Mouse (Mus musculus) heart, embryonic 13.5 days (tissue): ENCODE results near the gene Sympk. TPM values are rescaled to one million over a fixed set of nuclear protein-coding genes. Genes with fewer than 3 reads are reported as not detected.

ENCODE experiments used
- ATAC-seq: fragments of 200-750 bp; cut with Nextera tagmentation; 2 replicates; pipeline ENCODE4 v1.8.0; 2017; ENCODE audit warnings: moderate TSS enrichment; ENCODE audit not compliant: insufficient number of reproducible peaks, low FRiP score, low TSS enrichment; ENCODE audit errors: extremely low read depth
- H3K27ac ChIP-seq: fragments of 300-500 bp; sonication (generic); replicated peaks from 2 replicates; pipeline ENCODE4 v1.5.1; 2015; ENCODE audit warnings: moderate library complexity, mild to moderate bottlenecking, inconsistent platforms
- H3K27me3 ChIP-seq: fragments of 300-500 bp; sonication (generic); replicated peaks from 2 replicates; pipeline ENCODE4 v1.6.1; 2015; ENCODE audit warnings: mild to moderate bottlenecking, inconsistent platforms
- H3K36me3 ChIP-seq: fragments of 300-500 bp; sonication (generic); 2 replicates; pipeline ENCODE4 v1.6.1; 2015; ENCODE audit warnings: mild to moderate bottlenecking, inconsistent platforms
- H3K4me1 ChIP-seq: fragments of 300-500 bp; sonication (generic); 2 replicates; pipeline ENCODE4 v1.6.1; 2015; ENCODE audit warnings: inconsistent platforms
- H3K4me2 ChIP-seq: fragments of 300-500 bp; sonication (generic); 2 replicates; pipeline ENCODE4 v1.6.1; 2015; ENCODE audit warnings: inconsistent platforms, mild to moderate bottlenecking, moderate library complexity
- H3K4me3 ChIP-seq: fragments of 300-500 bp; sonication (generic); 2 replicates; pipeline ENCODE4 v1.5.1; 2015; ENCODE audit warnings: moderate library complexity, mild to moderate bottlenecking, inconsistent platforms
- H3K9ac ChIP-seq: fragments of 300-500 bp; sonication (generic); 2 replicates; pipeline ENCODE4 v1.6.1; 2015; ENCODE audit warnings: inconsistent platforms, mild to moderate bottlenecking, moderate library complexity
- H3K9me3 ChIP-seq: fragments of 300-500 bp; sonication (generic); 2 replicates; pipeline ENCODE4 v1.6.1; 2016; ENCODE audit warnings: inconsistent platforms
- WGBS: fragments of 180-500 bp; shearing (Covaris S2); methylation state at CpG from one replicate; pipeline ENCODE4 v1.1.7; 2015; ENCODE audit warnings: mixed read lengths; 5-methylcytosine and 5-hydroxymethylcytosine counted together
- polyA plus RNA-seq: library from polyadenylated mRNA; unstranded; fragments of >200 nt; fragmentation: Nextera tagmentation; extraction: Ambion mirVana; gene quantifications from 2 replicates; pipeline ENCODE4 v1.2.1, GENCODE M21; 2015

Gene Sympk
- polyA plus RNA-seq, 1 experiment from 2014 or later = 24.8 TPM

DNA sequence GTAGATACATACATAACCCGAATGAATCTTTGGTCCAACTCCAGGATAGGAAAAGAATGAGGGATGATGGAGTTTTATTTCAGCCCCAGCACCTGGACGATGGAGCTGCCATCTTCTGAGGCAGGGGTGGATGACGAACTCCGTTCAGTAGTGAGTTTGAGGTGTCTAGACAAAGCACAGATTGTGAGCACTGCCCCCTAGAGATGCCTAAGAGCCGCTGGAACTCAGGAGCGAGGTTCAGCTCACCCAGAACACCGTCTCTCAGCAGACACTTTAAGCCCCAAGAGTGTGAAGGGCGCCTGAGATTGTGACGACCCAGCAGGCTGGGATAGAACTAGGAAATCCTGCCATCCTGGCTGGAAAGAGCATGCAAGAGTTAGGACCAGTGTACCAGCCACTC lies 25.3 kb upstream of the Sympk start:
- peaks cover 36% of the 10 kb centered on the region for H3K4me1 ChIP-seq
- 0 out of 2 replicates have a peak overlapping the region, but pooled peaks have one; percentile 8 for H3K9ac ChIP-seq
- no peak for ATAC-seq

DNA sequence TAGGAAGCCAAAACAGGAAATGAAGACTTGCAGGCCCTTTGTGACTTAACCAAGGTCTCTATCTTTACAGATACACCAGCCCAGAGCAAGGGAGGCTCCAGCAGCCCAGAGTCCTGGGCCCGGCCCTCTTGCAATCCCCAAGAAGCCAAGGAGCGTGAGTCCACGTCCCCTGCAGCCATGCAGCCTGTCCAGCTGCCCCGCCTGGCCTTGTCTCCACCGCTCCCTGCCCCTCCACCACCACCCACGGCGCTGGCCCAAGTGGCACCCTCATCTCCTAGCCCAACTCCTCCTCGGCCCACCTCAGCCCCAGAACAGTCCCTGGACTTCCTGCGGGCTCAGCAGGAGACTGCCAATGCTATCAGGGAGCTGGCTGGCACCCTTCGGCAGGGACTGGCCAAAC lies 23.8 kb upstream of the Sympk start:
- 27% methylated on average over 10 of the region's 10 CpGs for WGBS
- peak overlapping the region; percentile 85 for H3K9ac ChIP-seq

More for the DNA sequence above, 25.3 kb upstream of the Sympk start:
- Histone ChIP-seq H3K4me3 (no peak overlapping the region), H3K27ac (no peak overlapping the region), H3K9me3 (no peaks in the 10 kb centered on the region), H3K27me3 (peaks cover 4% of the 10 kb centered on the region), H3K4me2 (no peak overlapping the region), H3K36me3 (peaks cover 34% of the 10 kb centered on the region)
- WGBS = 40% methylated on average over 9 of the region's 9 CpGs

GRCm38 (mm10) chr7:19001066-19001806 lies 22.9 kb upstream of the Sympk start:
- no peak for ATAC-seq
- Histone ChIP-seq H3K27ac (peak overlapping the region; percentile 78), H3K4me2 (peak overlapping the region; percentile 98), H3K27me3 (no peaks in the 10 kb centered on the region), H3K4me1 (peaks cover 55% of the 10 kb centered on the region), H3K9me3 (no peaks in the 10 kb centered on the region), H3K36me3 (peaks cover 28% of the 10 kb centered on the region), H3K9ac (peak overlapping the region; percentile 85), H3K4me3 (peak overlapping the region; percentile 54)
- WGBS = 27% methylated on average over 18 of the region's 18 CpGs

More for the DNA sequence above, 23.8 kb upstream of the Sympk start:
- ATAC-seq = no peak
- no peaks in the 10 kb centered on the region for H3K27me3 ChIP-seq
- H3K4me1 ChIP-seq = peaks cover 47% of the 10 kb centered on the region
- H3K36me3 ChIP-seq = peaks cover 25% of the 10 kb centered on the region
- no peaks in the 10 kb centered on the region for H3K9me3 ChIP-seq
- H3K4me3 ChIP-seq = peak overlapping the region; percentile 54
- H3K4me2 ChIP-seq = peak overlapping the region; percentile 98
- H3K27ac ChIP-seq = peak overlapping the region; percentile 78

DNA sequence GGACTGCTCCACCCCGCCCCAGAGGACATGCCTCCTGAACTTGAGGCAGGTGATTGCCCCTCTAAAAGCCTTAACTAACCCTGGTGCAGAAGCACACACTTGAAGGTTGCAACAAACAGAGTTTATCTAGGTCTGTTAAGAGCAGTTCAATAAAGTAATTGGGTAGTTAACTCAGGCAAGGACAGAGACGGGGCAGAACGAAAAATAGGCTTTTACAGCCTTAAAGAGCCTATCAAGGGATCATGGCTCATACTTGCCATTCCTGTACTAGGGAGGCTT lies 22.4 kb upstream of the Sympk start:
- H3K9ac ChIP-seq = peak overlapping the region; percentile 85; the same call in 1 of the 2 replicates
- H3K27ac ChIP-seq = peak overlapping the region; percentile 78
- H3K9me3 ChIP-seq = no peaks in the 10 kb centered on the region
- WGBS = 79% methylated on average over 3 of the region's 3 CpGs
- no peaks in the 10 kb centered on the region for H3K27me3 ChIP-seq
- peaks cover 25% of the 10 kb centered on the region for H3K36me3 ChIP-seq
- no peak for ATAC-seq
- H3K4me2 ChIP-seq = peak overlapping the region; percentile 98
- H3K4me1 ChIP-seq = peaks cover 58% of the 10 kb centered on the region
- no peak overlapping the region; the same call in 1 of the 2 replicates for H3K4me3 ChIP-seq

- Histone ChIP-seq H3K36me3 (peaks cover 28% of the 10 kb centered on the region), H3K9ac (peak overlapping the region; percentile 86), H3K4me1 (peaks cover 62% of the 10 kb centered on the region), H3K9me3 (no peaks in the 10 kb centered on the region), H3K27ac (peak overlapping the region; percentile 78), H3K4me2 (peak overlapping the region; percentile 98), H3K4me3 (peak overlapping the region; percentile 52), H3K27me3 (no peaks in the 10 kb centered on the region)
- 26% methylated on average over 4 of the region's 4 CpGs for WGBS
- no peak for ATAC-seq
Observed at GRCm38 (mm10) chr7:19002115-19002514, 22.1 kb upstream of the Sympk start.

DNA sequence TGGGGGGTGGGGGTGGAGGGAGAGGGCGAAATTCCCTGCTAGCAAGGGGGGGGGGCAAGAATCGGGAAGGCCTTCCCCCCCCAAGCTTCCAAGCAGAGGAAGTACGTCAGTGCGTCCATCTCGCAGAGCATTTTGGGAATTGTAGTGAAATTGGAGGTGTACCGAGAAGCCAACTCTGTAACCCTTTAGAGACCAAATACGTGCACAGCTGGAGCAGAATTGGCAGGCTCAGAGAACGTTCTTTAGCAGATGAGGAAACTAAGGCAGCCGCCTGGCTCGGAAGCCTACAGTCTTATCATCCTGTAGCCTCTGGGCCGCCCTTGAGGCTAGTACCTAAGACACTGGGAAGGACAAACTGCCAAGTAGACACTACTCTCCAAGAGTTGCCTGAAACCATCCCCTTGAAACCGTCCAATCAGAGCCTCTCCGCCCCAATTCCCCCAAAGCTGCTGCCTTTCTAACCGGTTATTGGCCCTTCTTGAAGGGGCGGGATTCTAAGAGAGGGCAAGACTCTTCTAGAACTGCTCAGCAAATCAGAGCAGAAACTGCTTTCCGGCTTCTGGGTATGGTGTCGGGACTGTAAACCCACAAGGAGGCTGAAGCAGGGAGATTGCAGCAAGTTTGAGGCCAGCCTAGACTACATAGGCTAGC lies 21.2 kb upstream of the Sympk start:
- Histone ChIP-seq H3K9ac (peak overlapping the region; percentile 86), H3K9me3 (no peaks in the 10 kb centered on the region), H3K27ac (peak overlapping the region; percentile 78), H3K36me3 (peaks cover 26% of the 10 kb centered on the region), H3K4me3 (peak overlapping the region; percentile 52), H3K27me3 (no peaks in the 10 kb centered on the region), H3K4me2 (peak overlapping the region; percentile 98), H3K4me1 (peaks cover 67% of the 10 kb centered on the region)
- 3% methylated on average over 17 of the region's 17 CpGs for WGBS
- peak; percentile 44; the same call in 1 of the 2 replicates for ATAC-seq

GRCm38 (mm10) chr7:19003902-19004630 lies 20.1 kb upstream of the Sympk start, which contains the start of gene Irf2bp1:
TSS of gene Irf2bp1 (plus strand) at chr7:19004044.
- H3K9me3 ChIP-seq = no peaks in the 10 kb centered on the region
- peak; percentile 62 for ATAC-seq
- H3K36me3 ChIP-seq = peaks cover 26% of the 10 kb centered on the region
- WGBS = under 1% methylated on average over 64 of the region's 90 CpGs
- peak within 1 kb of the TSS; percentile 90 for H3K27ac ChIP-seq
- H3K27me3 ChIP-seq = no peaks in the 10 kb centered on the region
- peak within 1 kb of the TSS; percentile 91 for H3K9ac ChIP-seq
- peak within 1 kb of the TSS; percentile 98 for H3K4me2 ChIP-seq
- H3K4me1 ChIP-seq = peaks cover 67% of the 10 kb centered on the region
- H3K4me3 ChIP-seq = peak within 1 kb of the TSS; percentile 82

- Histone ChIP-seq H3K36me3 (peaks cover 26% of the 10 kb centered on the region), H3K4me2 (peak overlapping the region; percentile 98), H3K9ac (peak overlapping the region; percentile 91), H3K27me3 (no peaks in the 10 kb centered on the region), H3K4me1 (peaks cover 62% of the 10 kb centered on the region), H3K9me3 (no peaks in the 10 kb centered on the region), H3K4me3 (peak overlapping the region; percentile 82), H3K27ac (peak overlapping the region; percentile 90)
- WGBS = 6% methylated on average over 34 of the region's 34 CpGs
- ATAC-seq = 0 out of 2 replicates have a peak, but pooled peaks have one; percentile 1
Observed at GRCm38 (mm10) chr7:19004631-19005079, 19.5 kb upstream of the Sympk start.

DNA sequence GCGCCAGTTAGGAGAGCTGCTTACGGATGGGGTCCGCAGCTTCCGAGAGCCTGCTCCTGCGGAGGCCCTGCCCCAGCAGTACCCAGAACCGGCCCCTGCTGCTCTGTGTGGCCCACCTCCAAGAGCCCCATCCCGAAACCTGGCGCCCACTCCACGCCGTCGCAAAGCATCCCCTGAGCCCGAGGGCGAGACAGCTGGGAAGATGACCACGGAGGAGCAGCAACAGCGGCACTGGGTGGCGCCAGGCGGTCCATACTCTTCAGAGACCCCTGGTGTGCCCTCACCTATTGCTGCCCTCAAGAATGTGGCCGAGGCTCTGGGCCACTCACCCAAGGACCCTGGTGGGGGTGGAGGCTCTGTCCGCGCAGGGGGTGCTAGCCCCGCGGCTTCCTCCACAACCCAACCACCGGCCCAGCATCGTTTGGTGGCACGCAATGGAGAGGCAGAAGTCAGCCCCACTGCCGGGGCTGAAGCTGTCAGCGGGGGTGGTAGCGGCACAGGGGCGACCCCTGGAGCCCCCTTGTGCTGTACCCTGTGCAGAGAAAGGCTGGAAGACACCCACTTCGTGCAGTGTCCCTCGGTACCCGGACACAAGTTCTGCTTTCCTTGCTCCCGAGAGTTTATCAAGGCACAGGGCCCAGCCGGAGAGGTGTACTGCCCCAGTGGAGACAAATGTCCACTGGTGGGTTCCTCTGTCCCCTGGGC lies 18.6 kb upstream of the Sympk start:
- ATAC-seq = no peak
- Histone ChIP-seq H3K4me3 (peak overlapping the region; percentile 82), H3K4me1 (peaks cover 56% of the 10 kb centered on the region), H3K27me3 (no peaks in the 10 kb centered on the region), H3K4me2 (peak overlapping the region; percentile 98), H3K36me3 (peaks cover 26% of the 10 kb centered on the region), H3K9me3 (no peaks in the 10 kb centered on the region), H3K27ac (no peak overlapping the region), H3K9ac (peak overlapping the region; percentile 91)
- 78% methylated on average over 34 of the region's 34 CpGs for WGBS

- peak overlapping the region; percentile 82; the same call in 1 of the 2 replicates for H3K4me3 ChIP-seq
- no peak for ATAC-seq
- H3K36me3 ChIP-seq = peaks cover 26% of the 10 kb centered on the region
- no peaks in the 10 kb centered on the region for H3K27me3 ChIP-seq
- peak overlapping the region; percentile 98; the same call in 1 of the 2 replicates for H3K4me2 ChIP-seq
- peaks cover 48% of the 10 kb centered on the region for H3K4me1 ChIP-seq
- no peak overlapping the region for H3K27ac ChIP-seq
- H3K9ac ChIP-seq = peak overlapping the region; percentile 91
- 5% methylated on average over 12 of the region's 12 CpGs for WGBS
- no peaks in the 10 kb centered on the region for H3K9me3 ChIP-seq
Observed at GRCm38 (mm10) chr7:19006476-19006875, 17.7 kb upstream of the Sympk start.
